Mouse (Mus musculus) MEL (cell line): ENCODE measurements around the gene Nfia. TPM values are rescaled to one million over a fixed set of nuclear protein-coding genes. Genes with fewer than 3 reads are reported as not detected.

Experiments
- DNase-seq: peaks from one replicate; pipeline ENCODE4 v3.0.0; 2011; ENCODE audit warnings: low read depth, low spot score
- H3K27ac ChIP-seq: 2 replicates; pipeline ENCODE4 v1.5.1; 2012; ENCODE audit warnings: low read depth, mild to moderate bottlenecking, control low read depth, low read length, moderate library complexity; ENCODE audit not compliant: control insufficient read depth
- H3K27me3 ChIP-seq, 2 experiments: fragments of 150-350 bp in 1 of 2; sonication (generic) in 1 of 2; 2 replicates each; pipeline ENCODE4 v1.6.1; 2012; ENCODE audit warnings: low read length in 2 of 2, mild to moderate bottlenecking in 2 of 2, improper control_type of control experiment in 1 of 2, moderate library complexity in 1 of 2; ENCODE audit not compliant: insufficient read depth in 2 of 2, control insufficient read depth in 1 of 2
- H3K36me3 ChIP-seq, 2 experiments: 2 replicates each; pipeline ENCODE4 v1.6.1; 2012 to 2014; ENCODE audit warnings: low read length in 2 of 2, improper control_type of control experiment in 1 of 2, inconsistent platforms in 1 of 2, mild to moderate bottlenecking in 1 of 2; ENCODE audit not compliant: insufficient read depth in 2 of 2, control insufficient read depth in 1 of 2
- H3K4me1 ChIP-seq, 2 experiments: fragments of 150-350 bp in 1 of 2; sonication (generic) in 1 of 2; 2 replicates each; pipeline ENCODE4 v1.6.1; 2012; ENCODE audit warnings: low read length in 2 of 2, improper control_type of control experiment in 1 of 2, mild to moderate bottlenecking in 1 of 2; ENCODE audit not compliant: insufficient read depth in 2 of 2, control insufficient read depth in 1 of 2
- H3K4me3 ChIP-seq, 2 experiments: fragments of 150-350 bp in 1 of 2; sonication (generic) in 1 of 2; 2 replicates each; pipeline ENCODE4 v1.5.1; 2012; ENCODE audit warnings: low read depth in 2 of 2, low read length in 2 of 2, mild to moderate bottlenecking in 2 of 2, moderate library complexity in 2 of 2, control low read depth in 1 of 2, improper control_type of control experiment in 1 of 2; ENCODE audit not compliant: control insufficient read depth in 1 of 2, insufficient read depth in 1 of 2
- H3K79me2 ChIP-seq: 2 replicates; pipeline ENCODE4 v1.6.1; 2012; ENCODE audit warnings: mild to moderate bottlenecking, low read length, moderate library complexity; ENCODE audit not compliant: control insufficient read depth, poor library complexity, insufficient read depth
- H3K9ac ChIP-seq: 2 replicates; pipeline ENCODE4 v1.6.1; 2012; ENCODE audit warnings: low read depth, mild to moderate bottlenecking, control low read depth, low read length, moderate library complexity; ENCODE audit not compliant: control insufficient read depth, poor library complexity, severe bottlenecking
- H3K9me3 ChIP-seq: fragments of 150-350 bp; sonication (generic); replicated peaks from 2 replicates; pipeline ENCODE4 v1.6.1; 2012; ENCODE audit warnings: mild to moderate bottlenecking, low read length, improper control_type of control experiment, moderate library complexity; ENCODE audit not compliant: insufficient read depth
- BHLHE40 ChIP-seq: IDR thresholded peaks from 2 replicates; pipeline ENCODE4 v1.6.1; 2012; ENCODE audit warnings: low read depth, mild to moderate bottlenecking, inconsistent platforms, low read length, improper control_type of control experiment, borderline replicate concordance
- CHD1 ChIP-seq: IDR thresholded peaks from 2 replicates; pipeline ENCODE4 v1.6.1; 2012; ENCODE audit warnings: low read depth, mild to moderate bottlenecking, inconsistent platforms, low read length, improper control_type of control experiment
- CHD2 ChIP-seq: IDR thresholded peaks from 2 replicates; pipeline ENCODE4 v1.6.1; 2011; ENCODE audit warnings: low read length, improper control_type of control experiment
- ELF1 ChIP-seq: IDR thresholded peaks from 2 replicates; pipeline ENCODE4 v1.6.1; 2014; ENCODE audit warnings: low read depth, mild to moderate bottlenecking, inconsistent platforms, low read length, improper control_type of control experiment, moderate library complexity
- EP300 ChIP-seq, 2 experiments: IDR thresholded peaks; 2 replicates each; pipeline ENCODE4 v1.6.1; 2011; ENCODE audit warnings: improper control_type of control experiment in 2 of 2, low read length in 2 of 2, low read depth in 1 of 2, mild to moderate bottlenecking in 1 of 2
- ETS1 ChIP-seq: IDR thresholded peaks from 2 replicates; pipeline ENCODE4 v1.6.1; 2012; ENCODE audit warnings: low read depth, mild to moderate bottlenecking, inconsistent platforms, low read length, improper control_type of control experiment, moderate library complexity
- GABPA ChIP-seq: IDR thresholded peaks from 2 replicates; pipeline ENCODE4 v1.6.1; 2012; ENCODE audit warnings: low read depth, mild to moderate bottlenecking, inconsistent platforms, low read length, improper control_type of control experiment, moderate library complexity
- GATA1 ChIP-seq: IDR thresholded peaks from 2 replicates; pipeline ENCODE4 v1.6.1; 2011; ENCODE audit warnings: low read depth, low read length, improper control_type of control experiment
- HCFC1 ChIP-seq: IDR thresholded peaks from 2 replicates; pipeline ENCODE4 v1.6.1; 2012; ENCODE audit warnings: low read depth, mild to moderate bottlenecking, inconsistent platforms, low read length, improper control_type of control experiment, moderate library complexity
- JUND ChIP-seq: IDR thresholded peaks from 2 replicates; pipeline ENCODE4 v1.6.1; 2011; ENCODE audit warnings: low read depth, mild to moderate bottlenecking, improper control_type of control experiment, low read length
- KAT2A ChIP-seq: conservative IDR thresholded peaks from 2 replicates; pipeline ENCODE4 v1.6.1; 2012; ENCODE audit warnings: low read depth, low read length, improper control_type of control experiment, inconsistent platforms
- MAZ ChIP-seq: IDR thresholded peaks from 2 replicates; pipeline ENCODE4 v1.6.1; 2012; ENCODE audit warnings: low read depth, mild to moderate bottlenecking, inconsistent platforms, low read length, improper control_type of control experiment
- MXI1 ChIP-seq: IDR thresholded peaks from 2 replicates; pipeline ENCODE4 v1.6.1; 2011; ENCODE audit warnings: mild to moderate bottlenecking, low read depth, low read length, improper control_type of control experiment
- MYB ChIP-seq: IDR thresholded peaks from 2 replicates; pipeline ENCODE4 v1.6.1; 2011; ENCODE audit warnings: mild to moderate bottlenecking, low read depth, low read length, improper control_type of control experiment
- NELFE ChIP-seq: IDR thresholded peaks from 2 replicates; pipeline ENCODE4 v1.6.1; 2011; ENCODE audit warnings: low read depth, low read length, improper control_type of control experiment
- NRF1 ChIP-seq: IDR thresholded peaks from 2 replicates; pipeline ENCODE4 v1.6.1; 2014; ENCODE audit warnings: low read depth, mild to moderate bottlenecking, inconsistent platforms, low read length, improper control_type of control experiment, moderate library complexity; ENCODE audit not compliant: poor library complexity, insufficient read depth, severe bottlenecking
- POLR2AphosphoS2 ChIP-seq: IDR thresholded peaks from 2 replicates; pipeline ENCODE4 v1.6.1; 2011; ENCODE audit warnings: low read length, improper control_type of control experiment
- POLR2AphosphoS5 ChIP-seq: IDR thresholded peaks from 2 replicates; pipeline ENCODE4 v1.6.1; 2012; ENCODE audit warnings: low read depth, borderline replicate concordance, mild to moderate bottlenecking, inconsistent platforms, low read length, moderate library complexity, mixed read lengths
- RAD21 ChIP-seq: IDR thresholded peaks from 2 replicates; pipeline ENCODE4 v1.6.1; 2011; ENCODE audit warnings: mild to moderate bottlenecking, low read depth, low read length, improper control_type of control experiment
- RCOR1 ChIP-seq: IDR thresholded peaks from 2 replicates; pipeline ENCODE4 v1.6.1; 2012; ENCODE audit warnings: low read depth, mild to moderate bottlenecking, inconsistent platforms, low read length, improper control_type of control experiment
- SIN3A ChIP-seq: IDR thresholded peaks from 2 replicates; pipeline ENCODE4 v1.6.1; 2012; ENCODE audit warnings: low read length, improper control_type of control experiment, inconsistent platforms
- SMC3 ChIP-seq: IDR thresholded peaks from 2 replicates; pipeline ENCODE4 v1.6.1; 2011; ENCODE audit warnings: low read depth, low read length, improper control_type of control experiment
- USF1 ChIP-seq: IDR thresholded peaks from 2 replicates; pipeline ENCODE4 v1.6.1; 2014; ENCODE audit warnings: low read depth, mild to moderate bottlenecking, inconsistent platforms, low read length, improper control_type of control experiment, moderate library complexity
- USF2 ChIP-seq, 2 experiments: IDR thresholded peaks; 2 replicates each; pipeline ENCODE4 v1.6.1; 2011 to 2012; ENCODE audit warnings: improper control_type of control experiment in 2 of 2, low read length in 2 of 2, borderline replicate concordance in 1 of 2, inconsistent platforms in 1 of 2, low read depth in 1 of 2, mild to moderate bottlenecking in 1 of 2; ENCODE audit not compliant: insufficient read depth in 1 of 2
- ZC3H11A ChIP-seq: IDR thresholded peaks from 2 replicates; pipeline ENCODE4 v1.6.1; 2012; ENCODE audit warnings: low read depth, mild to moderate bottlenecking, inconsistent platforms, low read length, improper control_type of control experiment
- ZKSCAN1 ChIP-seq: IDR thresholded peaks from 2 replicates; pipeline ENCODE4 v1.6.1; 2012; ENCODE audit warnings: low read depth, mild to moderate bottlenecking, inconsistent platforms, low read length, improper control_type of control experiment, moderate library complexity
- ZNF384 ChIP-seq: IDR thresholded peaks from 2 replicates; pipeline ENCODE4 v1.6.1; 2012; ENCODE audit warnings: low read depth, mild to moderate bottlenecking, inconsistent platforms, low read length, improper control_type of control experiment
- polyA plus RNA-seq, 2 experiments: library from polyadenylated mRNA; stranded (reverse) in 1 of 2; unstranded in 1 of 2; fragments of >175 nt in 1 of 2; fragments of >200 nt in 1 of 2; gene quantifications; 2 replicates each; pipeline versions ENCODE4 v1.2.1 to v1.2.4; 2012; ENCODE audit warnings: low replicate concordance in 2 of 2, low read depth in 1 of 2; ENCODE audit not compliant: insufficient read length in 2 of 2, insufficient read depth in 1 of 2, missing spikeins in 1 of 2
- total RNA-seq: library from RNA; depleted of rRNA; stranded (reverse); fragments of 300-350 nt; gene quantifications from 2 replicates; pipeline ENCODE4 v1.2.3, GENCODE M21; 2012

The Nfia gene
- total and polyA plus RNA-seq, 3 experiments, result 10.2 to 20.5 (median 13.4) TPM

GRCm38 (mm10) chr4:98114966-98115365, 342.4 kb downstream of the Nfia start:
- no peaks in the 10 kb centered on the region for H3K9me3 ChIP-seq
- H3K4me3 ChIP-seq, result no peak overlapping the region
- H3K27me3 ChIP-seq, result no peaks in the 10 kb centered on the region
- no peak overlapping the region for H3K27ac ChIP-seq
- no peak overlapping the region for H3K9ac ChIP-seq
- TF ChIP-seq SMC3 (no peak), NRF1 (no peak), CHD1 (no peak), HCFC1 (no peak), RCOR1 (no peak), CHD2 (no peak), USF1 (no peak), POLR2AphosphoS2 (no peak), MXI1 (no peak), POLR2AphosphoS5 (no peak), RAD21 (no peak), ELF1 (no peak), ZNF384 (no peak), EP300 (IDR thresholded peaks at IDR 0.05; ENCODE audit: low read depth in 1 of 2, low read length in 2 of 2) (no peak), GATA1 (no peak), SIN3A (no peak), MAZ (no peak), GABPA (no peak)
- no peaks in the 10 kb centered on the region for H3K4me1 ChIP-seq
- DNase-seq, result no peak
- peaks cover 0 to 18% of the 10 kb centered on the region in 2 experiments; a peak in 3 of 4 replicates for H3K36me3 ChIP-seq
- H3K79me2 ChIP-seq, result no peaks in the 10 kb centered on the region

- Histone ChIP-seq H3K4me1 (no peaks in the 10 kb centered on the region), H3K27me3 (no peaks in the 10 kb centered on the region), H3K79me2 (no peaks in the 10 kb centered on the region), H3K4me3 (no peak overlapping the region), H3K36me3 (peaks cover 0 to 18% of the 10 kb centered on the region in 2 experiments; a peak in 3 of 4 replicates), H3K9ac (no peak overlapping the region), H3K27ac (no peak overlapping the region), H3K9me3 (no peaks in the 10 kb centered on the region)
- TF ChIP-seq POLR2AphosphoS2 (no peak), GATA1 (no peak), ZC3H11A (no peak), POLR2AphosphoS5 (no peak), GABPA (no peak), ELF1 (no peak), ZKSCAN1 (no peak), JUND (no peak), USF1 (no peak), ETS1 (no peak), BHLHE40 (no peak), SIN3A (no peak), ZNF384 (no peak), USF2 (IDR thresholded peaks at IDR 0.05; ENCODE audit: borderline replicate concordance in 1 of 2, insufficient read depth in 1 of 2, low read depth in 1 of 2, low read length in 2 of 2) (no peak), EP300 (IDR thresholded peaks at IDR 0.05; ENCODE audit: low read depth in 1 of 2, low read length in 2 of 2) (no peak), NELFE (no peak), MYB (no peak), KAT2A (no peak), MAZ (no peak)
- DNase-seq, result no peak
Observed at GRCm38 (mm10) chr4:98115401-98115800, 342.9 kb downstream of the Nfia start.
